Mouse (Mus musculus) embryonic facial prominence, embryonic 12.5 days (tissue): ENCODE measurements at regions not wholly inside any gene's neighbourhood (a gene's known extent, or its start where the extent isn't known, plus 50 kb on each side); places are given as distances from the start of the nearest gene placed in this dataset.
A peak's percentile ranks its signal among the peaks of the same experiment; 100 is the strongest.

ENCODE experiments used
- ATAC-seq: fragments of 200-750 bp; cut with Nextera tagmentation; 2 replicates; pipeline ENCODE4 v1.8.0; 2017; ENCODE audit not compliant: insufficient number of reproducible peaks, insufficient read depth, low FRiP score, low TSS enrichment
- H3K27ac ChIP-seq: fragments of 300-500 bp; sonication (generic); 2 replicates; pipeline ENCODE4 v1.5.1; 2016; ENCODE audit warnings: mild to moderate bottlenecking
- H3K27me3 ChIP-seq: fragments of 300-500 bp; sonication (generic); 2 replicates; pipeline ENCODE4 v1.6.1; 2016; ENCODE audit warnings: mild to moderate bottlenecking, moderate library complexity
- H3K36me3 ChIP-seq: fragments of 300-500 bp; sonication (generic); 2 replicates; pipeline ENCODE4 v1.6.1; 2016; ENCODE audit warnings: mild to moderate bottlenecking
- H3K4me1 ChIP-seq: fragments of 300-500 bp; sonication (generic); 2 replicates; pipeline ENCODE4 v1.6.1; 2016
- H3K4me2 ChIP-seq: fragments of 300-500 bp; sonication (generic); replicated peaks from 2 replicates; pipeline ENCODE4 v1.6.1; 2016; ENCODE audit warnings: mild to moderate bottlenecking, moderate library complexity
- H3K4me3 ChIP-seq: fragments of 300-500 bp; sonication (generic); 2 replicates; pipeline ENCODE4 v1.5.1; 2016; ENCODE audit warnings: mild to moderate bottlenecking
- H3K9ac ChIP-seq: fragments of 300-500 bp; sonication (generic); 2 replicates; pipeline ENCODE4 v1.6.1; 2016; ENCODE audit warnings: mild to moderate bottlenecking, moderate library complexity
- H3K9me3 ChIP-seq: fragments of 300-500 bp; sonication (generic); 2 replicates; pipeline ENCODE4 v1.6.1; 2016; ENCODE audit warnings: mild to moderate bottlenecking, moderate library complexity
- WGBS: fragments of 180-500 bp; shearing (Covaris S2); methylation state at CpG from one replicate; pipeline ENCODE4 v1.1.7; 2016; 5-methylcytosine and 5-hydroxymethylcytosine counted together

- Histone ChIP-seq H3K27me3 (no peaks in the 10 kb centered on the region), H3K27ac (no peak overlapping the region), H3K9me3 (no peaks in the 10 kb centered on the region), H3K4me1 (no peaks in the 10 kb centered on the region), H3K36me3 (no peaks in the 10 kb centered on the region), H3K9ac (no peak overlapping the region), H3K4me3 (no peak overlapping the region), H3K4me2 (no peak overlapping the region)
- WGBS: 57% methylated on average over 1 of the region's 1 CpGs
- no peak for ATAC-seq
Measured at GRCm38 (mm10) chr6:109533526-109533925, 705.1 kb downstream of the Edem1 start.

- no peak overlapping the region for H3K9ac ChIP-seq
- H3K4me3 ChIP-seq: no peak overlapping the region
- H3K36me3 ChIP-seq: no peaks in the 10 kb centered on the region
- no peak overlapping the region for H3K27ac ChIP-seq
- no peak overlapping the region for H3K4me2 ChIP-seq
- 58% methylated on average over 7 of the region's 7 CpGs for WGBS
- no peaks in the 10 kb centered on the region for H3K9me3 ChIP-seq
- H3K27me3 ChIP-seq: no peaks in the 10 kb centered on the region
- H3K4me1 ChIP-seq: no peaks in the 10 kb centered on the region
- ATAC-seq: 0 out of 2 replicates have a peak, but pooled peaks have one; percentile 10
Measured at GRCm38 (mm10) chr6:109542980-109543976, 714.8 kb downstream of the Edem1 start.

- H3K36me3 ChIP-seq: no peaks in the 10 kb centered on the region
- H3K9ac ChIP-seq: no peak overlapping the region
- no peak overlapping the region for H3K4me3 ChIP-seq
- no peak overlapping the region for H3K4me2 ChIP-seq
- no peaks in the 10 kb centered on the region for H3K4me1 ChIP-seq
- H3K9me3 ChIP-seq: no peaks in the 10 kb centered on the region
- H3K27me3 ChIP-seq: no peaks in the 10 kb centered on the region
- 66% methylated on average over 2 of the region's 2 CpGs for WGBS
- no peak for ATAC-seq
- no peak overlapping the region for H3K27ac ChIP-seq
Measured at GRCm38 (mm10) chr6:109552316-109552715, 723.9 kb downstream of the Edem1 start.
